Comparison of ENCODE assay signal across 12 mouse cellular contexts in genomic region chr9:77828531-77828965, GRCm38 (mm10).
DNase-seq lines count a peak whose midpoint lies in the region; ATAC-seq lines count a peak whose summit lies in the region.
"Had no signal": no experiment of that assay in that cellular context is flagged by ENCODE, and none has a peak within 500 bp of the region (broad histone marks: within the 10 kb centered on the region; RNA-seq: fewer than 3 reads in every experiment).

No protein-coding gene starts in this region.

- no peak overlapping the region for H3K9ac ChIP-seq in limb, embryonic 12.5 days (replicated peaks)
- no peak overlapping the region for H3K9ac ChIP-seq in liver, embryonic 13.5 days

- 41% methylated on average over 7 of the region's 7 CpGs for WGBS in limb, embryonic 12.5 days
- WGBS in limb, embryonic 10.5 days: 71% methylated on average over 7 of the region's 7 CpGs
- 37% methylated on average over 7 of the region's 7 CpGs for WGBS in liver, embryonic 13.5 days (ENCODE audit: insufficient replicate concordance)

- no peaks in the 10 kb centered on the region for H3K9me3 ChIP-seq in limb, embryonic 12.5 days
- no peaks in the 10 kb centered on the region for H3K9me3 ChIP-seq in limb, embryonic 10.5 days (replicated peaks)
- H3K9me3 ChIP-seq in liver, embryonic 13.5 days (replicated peaks): no peaks in the 10 kb centered on the region

- no peaks in the 10 kb centered on the region for H3K27me3 ChIP-seq in limb, embryonic 12.5 days
- H3K27me3 ChIP-seq in limb, embryonic 10.5 days (ENCODE audit: low read depth, poor library complexity, severe bottlenecking): no peaks in the 10 kb centered on the region
- H3K27me3 ChIP-seq in liver, embryonic 13.5 days: no peaks in the 10 kb centered on the region
- H3K27me3 ChIP-seq in splenic B cell, adult 2 months (ENCODE audit: control insufficient read depth, insufficient read depth, low read length, poor library complexity, severe bottlenecking): no peaks in the 10 kb centered on the region

- DNase-seq in adrenal gland, adult (ENCODE audit: inconsistent age in 2 of 2, low spot score in 1 of 2): peak; percentile 59 to 62
- no peak for DNase-seq in adrenal gland, postnatal 10 days
- no peak for DNase-seq in limb, embryonic 10.5 days (ENCODE audit: low spot score)
- DNase-seq in liver, embryonic 13.5 days: no peak
- DNase-seq in splenic B cell, adult 2 months (ENCODE audit: low read depth, low spot score): peak; percentile 70
- no peak for DNase-seq in urinary bladder, adult 18-20 months (ENCODE audit: low spot score in 2 of 2)
- DNase-seq in kidney, adult 18-20 months: no peak
- DNase-seq: adrenal gland, postnatal 25 days; kidney, postnatal 10 days had no signal

- ATAC-seq in limb, embryonic 12.5 days (ENCODE audit: insufficient number of reproducible peaks, insufficient read depth, low FRiP score, low TSS enrichment, low read depth): no peak
- peak; percentile 55; the same call in 1 of the 2 replicates for ATAC-seq in liver, embryonic 13.5 days (ENCODE audit: low read depth)
- ATAC-seq: forebrain, embryonic 16.5 days; midbrain, embryonic 16.5 days had no signal

- H3K4me1 ChIP-seq in limb, embryonic 12.5 days (replicated peaks): peaks cover 14% of the 10 kb centered on the region
- H3K4me1 ChIP-seq in limb, embryonic 10.5 days: peaks cover 25% of the 10 kb centered on the region
- peaks cover 6% of the 10 kb centered on the region; the same call in 1 of the 2 replicates for H3K4me1 ChIP-seq in liver, embryonic 13.5 days (replicated peaks)

- peak overlapping the region; percentile 18; the same call in 1 of the 2 replicates for H3K27ac ChIP-seq in limb, embryonic 12.5 days
- H3K27ac ChIP-seq in limb, embryonic 10.5 days: no peak overlapping the region
- no peak overlapping the region for H3K27ac ChIP-seq in liver, embryonic 13.5 days

- H3K4me2 ChIP-seq in limb, embryonic 12.5 days: no peak overlapping the region
- no peak overlapping the region for H3K4me2 ChIP-seq in liver, embryonic 13.5 days

- H3K36me3 ChIP-seq in limb, embryonic 12.5 days: no peaks in the 10 kb centered on the region
- H3K36me3 ChIP-seq in limb, embryonic 10.5 days: no peaks in the 10 kb centered on the region
- no peaks in the 10 kb centered on the region for H3K36me3 ChIP-seq in liver, embryonic 13.5 days
- H3K36me3 ChIP-seq in splenic B cell, adult 2 months (ENCODE audit: control insufficient read depth, insufficient read depth, low read length, poor library complexity, severe bottlenecking): no peaks in the 10 kb centered on the region

- H3K4me3 ChIP-seq in limb, embryonic 12.5 days (replicated peaks): no peak overlapping the region
- no peak overlapping the region for H3K4me3 ChIP-seq in limb, embryonic 10.5 days
- no peak overlapping the region for H3K4me3 ChIP-seq in liver, embryonic 13.5 days (replicated peaks)

Comparison
In these comparisons a context has a peak if more than half of its experiments do, and no peak if none do; other contexts are left out.
1. DNase-seq: peak in adrenal gland, adult (2 of 2) and splenic B cell, adult 2 months (single experiment); none in adrenal gland, postnatal 10 days (single experiment), limb, embryonic 10.5 days (single experiment), liver, embryonic 13.5 days (single experiment), urinary bladder, adult 18-20 months (0 of 2) and kidney, adult 18-20 months (single experiment).